Mouse (Mus musculus) kidney, postnatal 4 days (tissue): ENCODE measurements at regions not wholly inside any gene's neighbourhood (a gene's known extent, or its start where the extent isn't known, plus 50 kb on each side); places are given as distances from the start of the nearest gene placed in this dataset.
A peak's percentile ranks its signal among the peaks of the same experiment; 100 is the strongest.
"Not testable (repeated sequence)": the region's sequence is repeated elsewhere in the genome, so short reads cannot be mapped to it uniquely, and the experiment has no call there.

Source experiments
- DNase-seq, 2 experiments: peaks; one replicate each; pipeline ENCODE4 v3.0.0; 2021; ENCODE audit warnings: mixed read lengths in 2 of 2

- peak; percentile 83 to 86 for DNase-seq
Observed at GRCm38 (mm10) chr5:118464931-118465801, 95.3 kb upstream of the Med13l start.

DNA sequence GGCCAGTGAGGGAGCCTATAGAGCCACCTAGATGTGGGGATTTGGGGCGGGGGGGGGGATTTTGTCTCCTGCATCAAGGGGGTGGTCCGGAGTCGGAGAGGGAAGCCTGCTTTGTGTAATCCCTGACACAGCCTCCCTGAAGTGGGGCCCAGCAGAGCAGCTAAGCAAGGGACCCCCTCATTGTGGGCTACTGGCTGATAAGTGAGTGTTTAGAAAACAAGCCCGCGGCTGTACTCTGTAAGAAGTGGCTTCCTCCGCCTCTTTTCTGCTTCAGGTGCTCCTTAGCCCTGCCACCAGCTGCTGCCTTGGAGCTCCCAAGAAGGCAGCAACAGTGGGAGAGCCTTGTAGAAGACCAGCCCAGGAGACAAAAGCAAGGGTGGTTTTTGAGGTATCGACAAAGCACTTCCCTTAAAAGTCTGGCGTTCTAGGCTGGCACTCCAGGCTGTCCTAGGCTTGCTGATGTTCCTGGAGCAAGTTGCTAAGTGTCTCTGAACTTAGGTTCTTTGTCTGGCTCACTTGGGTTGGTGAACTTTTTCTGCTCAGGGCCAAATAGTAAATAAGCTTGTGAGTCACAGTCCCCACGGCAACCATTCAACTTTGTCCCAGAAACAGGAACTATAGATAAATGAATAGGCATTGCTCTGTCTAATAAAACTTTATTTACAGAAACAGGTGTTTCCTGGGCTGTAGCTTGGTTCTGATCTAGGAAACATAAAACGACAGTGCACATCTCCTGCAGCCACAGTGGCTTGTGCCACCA lies 94.3 kb upstream of the Med13l start:
- peak in 1 of 2 experiments; percentile 22 for DNase-seq

DNA sequence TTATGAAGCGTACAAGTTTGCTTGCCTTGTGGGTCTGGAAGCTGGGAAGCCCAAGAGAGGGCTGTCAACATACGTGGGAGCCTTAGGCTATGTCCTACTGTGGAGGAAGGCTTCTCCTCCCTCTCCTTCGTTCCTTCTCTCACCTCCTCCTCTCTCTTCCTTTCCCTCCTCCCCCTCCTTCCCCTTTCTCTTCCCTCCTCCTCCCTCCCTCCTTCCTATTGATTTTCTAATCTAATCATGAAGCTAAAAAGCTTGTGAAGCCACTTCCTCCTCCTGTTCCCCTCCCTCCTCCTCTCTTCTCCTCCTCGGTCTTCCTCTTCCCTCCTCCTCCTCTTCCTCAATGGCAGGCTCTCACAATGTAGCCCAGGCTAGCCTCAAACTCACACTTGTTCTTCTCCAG lies 91.7 kb upstream of the Med13l start:
- DNase-seq = no peak

- DNase-seq = no peak
Observed at GRCm38 (mm10) chr5:118471569-118471968, 88.9 kb upstream of the Med13l start.

DNA sequence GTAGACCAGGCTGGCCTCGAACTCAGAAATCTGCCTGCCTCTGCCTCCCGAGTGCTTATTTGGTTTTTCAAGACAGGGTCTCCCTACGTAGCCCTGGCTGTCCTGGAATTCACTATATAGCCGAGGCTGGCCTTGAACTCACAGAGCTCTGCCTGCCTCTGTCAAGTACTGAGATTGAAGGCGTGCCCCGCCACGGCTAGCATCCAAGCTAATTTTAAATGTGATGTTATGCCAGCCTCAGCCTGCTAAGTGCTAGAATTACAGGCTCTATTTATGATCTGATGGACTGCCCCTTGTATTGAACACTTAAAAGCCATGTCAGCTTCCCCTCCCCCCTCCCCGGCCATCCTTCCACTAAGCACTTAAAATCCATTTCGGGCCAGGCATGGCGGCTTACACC lies 88.2 kb upstream of the Med13l start:
- no peak for DNase-seq

DNA sequence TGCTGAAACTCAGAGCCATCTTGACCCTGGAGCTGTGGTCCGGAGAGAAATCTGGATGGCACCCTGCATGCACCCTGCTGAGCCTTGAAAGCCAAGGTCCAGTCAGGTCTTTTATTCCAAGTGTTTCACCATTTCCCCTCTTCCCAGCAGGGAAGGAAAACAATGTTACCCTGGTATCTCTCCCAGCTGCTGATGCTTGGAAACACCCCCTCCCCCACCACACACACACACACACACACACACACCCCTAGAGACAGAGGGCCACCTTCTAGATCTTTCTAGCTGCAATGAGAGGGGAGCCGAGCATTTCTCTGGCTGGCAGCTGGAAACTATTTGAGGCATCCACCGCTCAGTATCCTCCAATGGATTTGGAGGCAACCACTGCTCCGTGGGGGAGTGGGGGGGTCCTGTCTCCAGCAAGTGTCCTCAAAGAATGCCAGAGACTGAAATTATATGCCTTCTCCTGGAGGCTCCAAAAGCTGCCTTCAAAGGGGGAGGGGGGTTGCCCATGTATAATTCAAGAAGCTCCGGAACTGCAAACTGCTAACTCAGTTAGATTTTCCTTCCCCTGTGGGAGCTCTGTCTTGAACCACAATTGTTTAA lies 87.2 kb upstream of the Med13l start:
- DNase-seq = no peak

DNA sequence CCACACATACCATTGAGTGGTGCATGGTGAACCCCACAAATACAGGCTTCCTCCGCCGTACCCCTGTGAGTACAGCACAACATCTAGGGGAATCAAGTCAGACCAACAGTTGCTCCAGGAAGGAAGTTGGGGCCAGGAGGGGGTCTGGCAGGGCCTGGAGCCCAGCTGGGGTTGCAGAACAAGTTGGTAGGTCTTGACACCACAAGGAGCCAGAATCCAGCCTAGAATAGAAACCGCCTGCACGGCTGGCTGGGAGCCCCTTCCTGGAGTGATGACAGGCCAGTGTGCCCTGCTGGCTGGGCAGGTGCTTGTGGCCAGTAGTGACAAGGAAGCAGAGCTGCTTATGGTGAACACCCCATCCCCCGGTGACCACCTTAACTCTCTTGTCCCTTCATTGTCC lies 83.9 kb upstream of the Med13l start:
- no peak for DNase-seq

DNA sequence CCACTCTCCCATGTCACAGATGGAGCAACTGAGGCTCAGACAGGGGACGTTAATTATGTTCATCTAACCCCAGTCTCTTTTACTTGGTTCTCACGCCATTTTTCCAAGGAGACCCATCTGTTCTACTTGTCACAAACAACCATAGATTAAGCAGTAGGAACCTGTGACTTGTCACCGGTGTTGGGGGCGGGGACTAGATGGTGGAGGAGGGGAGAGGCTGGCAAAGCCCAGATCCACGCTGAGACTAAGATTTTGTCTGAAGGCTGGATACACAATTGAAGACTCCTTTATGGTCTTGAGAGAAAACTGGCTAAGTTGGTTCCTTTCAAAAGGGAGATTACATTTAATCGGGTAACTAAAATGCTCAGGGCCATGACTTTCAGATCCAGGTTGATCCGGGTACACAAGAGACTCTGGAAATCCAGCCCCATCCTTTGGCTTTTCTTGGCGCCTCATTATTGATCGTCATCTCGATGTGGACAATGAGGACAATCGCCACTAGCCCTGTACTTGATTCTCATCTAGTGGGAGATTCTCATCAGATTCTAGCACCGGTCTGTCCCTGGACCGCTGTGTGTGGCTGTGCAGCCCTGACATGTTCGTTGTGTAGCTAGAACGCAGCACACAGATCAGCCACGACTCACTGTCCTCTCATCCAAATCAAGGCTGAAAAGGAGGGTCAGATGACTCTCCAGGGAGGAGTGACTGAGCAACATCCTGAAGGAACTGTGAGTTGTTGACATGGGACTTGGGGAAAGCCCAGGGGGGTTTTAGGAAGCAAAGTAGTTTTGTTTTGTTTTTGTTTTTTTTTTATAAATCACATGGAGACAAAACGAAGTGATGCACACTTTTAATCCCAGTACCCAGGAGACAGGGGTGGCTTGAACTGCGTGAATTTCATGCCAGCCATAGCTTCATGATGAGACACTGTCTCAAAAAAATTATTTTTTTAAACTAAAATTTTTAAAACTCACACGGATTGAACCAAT lies 83.1 kb upstream of the Med13l start:
- DNase-seq = no peak

GRCm38 (mm10) chr5:118478120-118478768 lies 82.2 kb upstream of the Med13l start:
- peak; percentile 82 to 87 for DNase-seq

DNA sequence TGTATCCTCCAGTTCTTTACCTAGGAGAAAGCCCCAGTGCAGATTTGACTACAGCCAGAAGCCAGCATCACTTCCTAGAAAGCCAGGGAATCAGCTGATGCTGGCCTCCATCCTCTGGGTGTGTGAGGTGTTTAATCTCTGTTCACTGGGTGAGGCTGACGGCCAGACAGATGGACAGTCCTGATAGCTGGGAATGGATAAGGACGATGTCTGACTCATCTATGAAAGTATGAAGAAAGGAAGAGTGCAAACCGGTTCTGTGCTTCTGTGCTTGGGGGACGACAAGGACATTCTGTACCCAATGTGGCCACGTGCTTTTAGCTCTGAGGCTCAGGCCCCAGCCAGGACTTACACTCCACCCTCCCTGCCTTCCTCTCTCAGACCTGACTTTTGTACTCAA lies 80.5 kb upstream of the Med13l start:
- DNase-seq = no peak

DNA sequence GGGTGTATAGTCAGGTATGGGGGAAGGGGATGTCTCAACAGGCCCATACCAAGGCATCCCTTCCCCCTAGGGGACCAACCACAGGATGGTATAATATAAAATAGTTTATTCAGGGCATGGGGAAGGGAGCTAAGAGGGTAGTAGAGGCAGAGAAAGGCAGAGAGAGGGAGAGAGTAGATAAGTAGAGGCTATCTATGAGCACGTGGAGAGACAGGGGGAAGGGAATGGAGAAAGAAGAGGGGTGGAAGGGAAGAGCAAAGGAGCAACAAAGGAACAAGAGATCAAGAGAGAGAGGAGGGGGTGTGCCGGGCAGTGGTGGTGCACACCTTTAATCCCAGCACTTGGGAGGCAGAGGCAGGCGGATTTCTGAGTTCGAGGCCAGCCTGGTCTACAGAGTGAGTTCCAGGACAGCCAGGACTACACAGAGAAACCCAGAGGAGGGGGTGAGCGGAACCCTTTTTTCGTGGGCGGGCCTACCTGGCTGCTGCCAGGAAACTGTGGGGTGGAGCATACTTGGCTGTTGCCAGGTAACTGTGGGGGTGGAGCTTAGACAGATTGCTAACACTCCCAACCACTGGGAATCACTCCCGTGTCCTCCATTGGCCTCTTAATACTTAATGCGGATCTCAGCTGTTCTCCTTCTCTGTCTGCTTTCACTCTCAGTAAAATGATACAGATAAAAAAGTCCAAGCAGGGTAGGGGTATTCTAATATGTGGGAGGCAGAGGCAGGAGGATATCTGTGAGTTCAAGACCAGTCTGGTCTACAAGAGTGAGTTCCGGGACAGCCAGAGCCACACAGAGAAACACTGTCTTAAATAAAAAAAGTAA lies 79.3 kb upstream of the Med13l start:
- DNase-seq = no peak

DNA sequence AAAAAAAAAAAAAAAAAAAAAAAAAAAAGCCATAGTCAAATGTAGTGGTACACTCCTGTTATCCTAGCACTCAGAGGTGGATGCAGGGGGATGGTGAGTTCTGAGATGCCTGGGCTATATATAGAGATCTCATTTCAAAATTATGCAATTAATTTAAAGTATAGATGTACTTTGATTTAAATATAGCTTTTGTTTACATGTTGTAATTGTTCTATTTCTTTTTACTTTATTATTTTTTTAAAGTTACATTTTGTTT lies 78.8 kb upstream of the Med13l start:
- DNase-seq = no peak

DNA sequence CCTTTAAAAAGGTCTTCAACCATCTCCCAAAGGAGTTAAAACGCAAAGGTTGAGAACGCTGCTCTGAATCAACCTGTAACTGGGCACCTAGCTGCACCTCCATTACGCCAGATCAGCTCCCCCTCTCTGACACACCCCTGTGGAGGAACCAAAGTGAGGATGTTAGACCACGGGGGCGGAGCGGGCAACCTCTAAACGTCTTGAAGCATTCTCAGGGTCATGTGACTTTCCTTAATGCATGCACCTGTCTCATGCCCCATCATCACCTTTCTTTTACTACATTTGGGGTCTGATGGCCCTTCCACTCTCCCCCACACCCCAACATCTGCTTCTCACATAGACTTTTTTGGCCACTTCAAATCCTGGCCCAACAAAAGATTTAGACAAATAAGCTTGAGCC lies 77.9 kb upstream of the Med13l start:
- DNase-seq = no peak

DNA sequence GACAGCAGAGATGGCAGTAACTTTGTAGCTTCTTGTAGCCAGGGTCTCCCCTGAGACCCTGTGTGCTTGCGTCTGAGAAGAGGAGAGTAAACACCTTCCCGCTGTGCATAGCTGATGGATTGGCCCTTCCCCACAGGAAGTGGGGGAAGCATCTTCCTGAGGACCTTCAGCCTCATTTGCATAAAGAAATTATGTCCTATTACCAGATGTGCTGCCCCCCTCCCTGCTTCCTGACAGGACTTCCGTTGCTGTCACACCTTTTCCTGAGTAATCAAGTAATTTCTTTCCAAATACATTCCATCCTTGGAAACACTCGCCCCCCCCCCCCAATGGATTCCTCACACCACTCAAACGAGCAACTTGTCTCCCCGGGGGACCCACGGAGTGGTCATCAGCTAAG lies 77.5 kb upstream of the Med13l start:
- peak; percentile 21 to 46 for DNase-seq

- DNase-seq = no peak
Observed at GRCm38 (mm10) chr5:118483532-118483931, 76.9 kb upstream of the Med13l start.

DNA sequence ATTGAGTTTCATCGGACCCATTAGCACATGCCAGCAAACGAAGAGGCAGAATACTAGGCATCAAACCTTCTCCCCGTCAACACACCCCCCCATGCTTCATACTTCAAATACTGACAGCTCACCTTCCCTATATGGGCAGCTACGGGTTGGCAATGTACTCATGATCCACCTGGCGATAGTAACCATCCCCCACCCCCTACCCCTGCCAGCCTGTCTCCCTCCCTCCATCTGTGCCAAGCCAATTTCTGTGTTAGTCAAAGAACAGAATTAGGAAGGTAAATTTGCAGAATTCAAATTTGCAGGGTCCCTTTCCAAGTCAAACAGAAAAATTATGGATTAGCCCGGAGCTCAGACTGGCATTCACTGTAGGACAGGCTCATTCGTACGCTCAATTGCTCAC lies 75.3 kb upstream of the Med13l start:
- no peak for DNase-seq

- not testable (repeated sequence) for DNase-seq
Observed at GRCm38 (mm10) chr5:118492522-118492921, 68.0 kb upstream of the Med13l start.

GRCm38 (mm10) chr5:118494649-118495477 lies 65.6 kb upstream of the Med13l start:
- no peak for DNase-seq

GRCm38 (mm10) chr5:118495478-118495760 lies 65.1 kb upstream of the Med13l start:
- no peak for DNase-seq

DNA sequence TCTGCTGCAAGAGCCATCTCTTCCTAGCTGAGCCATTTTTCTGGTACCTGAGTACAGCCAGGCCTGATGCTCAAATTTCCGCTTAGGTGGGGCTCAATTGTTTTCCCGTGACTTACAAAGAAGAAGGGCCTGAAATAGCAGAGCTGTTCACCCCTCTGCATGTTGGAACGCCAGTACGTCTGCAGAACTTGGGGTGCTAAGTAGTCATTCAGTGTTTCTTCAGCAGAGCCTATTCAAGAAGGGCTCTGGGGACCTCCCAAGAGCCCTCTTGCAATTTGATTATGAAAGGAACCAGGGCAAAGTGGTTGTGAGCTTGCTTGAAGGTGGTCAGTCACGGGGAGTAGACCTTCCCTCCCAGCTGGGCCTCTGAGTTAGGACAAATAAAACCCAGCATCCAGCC lies 58.9 kb upstream of the Med13l start:
- DNase-seq = no peak

- peak; percentile 46 to 48 for DNase-seq
Observed at GRCm38 (mm10) chr5:118502991-118503390, 57.5 kb upstream of the Med13l start.
